Comparison of ENCODE assay signal across 8 mouse cellular contexts in the genomic region with DNA sequence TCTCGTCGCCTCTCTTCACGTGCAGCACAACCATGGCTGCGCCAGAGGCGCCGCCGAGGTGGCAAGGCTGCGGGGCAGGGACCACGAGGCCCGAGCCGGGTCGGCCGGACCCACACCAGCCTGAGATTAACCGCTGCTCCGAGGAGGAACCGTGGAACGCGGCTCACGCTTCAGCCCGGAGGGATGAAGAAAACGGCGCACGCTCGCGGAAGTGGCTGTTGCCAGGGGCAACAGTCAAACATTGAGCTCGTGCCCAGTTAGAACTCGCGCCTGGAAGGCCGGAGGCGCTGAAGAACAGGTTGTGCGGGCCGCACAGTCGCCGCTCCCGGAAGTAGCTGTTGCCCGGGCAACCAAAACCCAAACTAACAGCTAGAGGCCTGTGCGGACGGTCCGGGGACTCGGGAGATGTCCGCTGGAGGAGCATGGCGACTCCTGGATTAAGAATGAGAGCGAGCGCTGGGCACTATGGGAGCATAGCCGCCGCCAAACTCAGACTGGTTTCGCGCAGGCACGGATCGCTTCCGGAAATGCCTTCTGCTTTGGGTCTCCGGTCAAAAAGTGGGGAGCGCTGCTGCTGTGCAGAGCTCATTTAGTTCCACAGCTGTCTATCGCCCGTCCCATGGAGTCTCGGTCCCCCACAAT. TPM values are rescaled to one million over a fixed set of nuclear protein-coding genes. Genes with fewer than 3 reads are reported as not detected.
DNase-seq lines count a peak whose midpoint lies in the region; ATAC-seq lines count a peak whose summit lies in the region.

A gene (minus strand): TSS at position 428 of the 642 bp plus-strand sequence.

- H3K4me1 ChIP-seq in hindbrain, embryonic 15.5 days (replicated peaks): peaks cover 13% of the 10 kb centered on the region

- peak; percentile 98 for ATAC-seq in hindbrain, embryonic 15.5 days (ENCODE audit: low FRiP score, low read depth)

- H3K27me3 ChIP-seq in hindbrain, embryonic 15.5 days: no peaks in the 10 kb centered on the region

- WGBS in hindbrain, embryonic 15.5 days: under 1% methylated on average over 56 of the region's 56 CpGs

- peak; percentile 91 for DNase-seq in T-cell, adult 2 months (ENCODE audit: low spot score)
- DNase-seq in cerebellum, postnatal 36 days: peak; percentile 91 to 92
- DNase-seq in frontal cortex, postnatal 36 days (ENCODE audit: low spot score in 2 of 2): peak; percentile 92 to 95
- DNase-seq in left cerebral cortex, adult 11 months (ENCODE audit: low spot score): peak; percentile 85
- DNase-seq in lung, postnatal 4 days: peak; percentile 94 to 96
- DNase-seq in retina, postnatal 7 days (ENCODE audit: low read depth, low spot score): peak; percentile 95
- peak; percentile 87 for DNase-seq in urinary bladder, adult 2 months (ENCODE audit: low spot score)

- H3K9me3 ChIP-seq in hindbrain, embryonic 15.5 days: no peaks in the 10 kb centered on the region

- peaks cover 21% of the 10 kb centered on the region for H3K36me3 ChIP-seq in hindbrain, embryonic 15.5 days

- H3K9ac ChIP-seq in hindbrain, embryonic 15.5 days: peak within 1 kb of the TSS; percentile 84

- peak within 1 kb of the TSS; percentile 96 for H3K4me3 ChIP-seq in hindbrain, embryonic 15.5 days

- H3K27ac ChIP-seq in hindbrain, embryonic 15.5 days (replicated peaks): peak within 1 kb of the TSS; percentile 90

- H3K4me2 ChIP-seq in hindbrain, embryonic 15.5 days: peak within 1 kb of the TSS; percentile 66

RNA-seq across cellular contexts. Expression of the gene that starts here (rescaled TPM):
- polyA plus RNA-seq in hindbrain, embryonic 15.5 days (2015; fragmentation: Nextera tagmentation; extraction: Ambion mirVana): 51.2 and 53.4 TPM in 2 replicates
- polyA plus RNA-seq in urinary bladder, adult 2 months (2012; rRNA removed): 19.8 and 21.3 TPM in 2 replicates

Comparison
In these comparisons a context has a peak if more than half of its experiments do, and no peak if none do; other contexts are left out.
1. Peak in every context shown above with its lines: DNase-seq, ATAC-seq, H3K4me3 ChIP-seq and H3K27ac ChIP-seq.